Mouse (Mus musculus): ENCODE data around the gene Tmem141. TPM values are rescaled to one million over a fixed set of nuclear protein-coding genes. Genes with fewer than 3 reads are reported as not detected.

The Tmem141 gene
- total RNA-seq, 2 experiments from 2014 or later, result 37.1 to 39.5 TPM

- no peak for DNase-seq (ENCODE audit: low spot score in 2 of 2)
Measured at GRCm38 (mm10) chr2:25578796-25579736, 42.7 kb downstream of the Tmem141 start.

- no peak for DNase-seq (ENCODE audit: low spot score in 2 of 2)
Measured at GRCm38 (mm10) chr2:25577951-25578795, 43.6 kb downstream of the Tmem141 start.

GRCm38 (mm10) chr2:25576965-25577891 is 44.6 kb downstream of the Tmem141 start:
- DNase-seq (ENCODE audit: low spot score in 2 of 2), result no peak

- no peak for DNase-seq (ENCODE audit: low spot score in 2 of 2)
Measured at GRCm38 (mm10) chr2:25576028-25576850, 45.6 kb downstream of the Tmem141 start.

GRCm38 (mm10) chr2:25575432-25576027 is 46.3 kb downstream of the Tmem141 start:
- DNase-seq (ENCODE audit: low spot score in 2 of 2), result no peak

- peak; percentile 87 to 93 for DNase-seq (ENCODE audit: low spot score in 2 of 2)
Measured at GRCm38 (mm10) chr2:25574579-25575431, 47.0 kb downstream of the Tmem141 start, which contains the start of the genes Mamdc4 and Phpt1. TSS of gene Mamdc4 (minus strand) at chr2:25574845. TSS of gene Phpt1 (minus strand) at chr2:25575224.

GRCm38 (mm10) chr2:25574136-25574535 is 47.7 kb downstream of the Tmem141 start:
- no peak for DNase-seq (ENCODE audit: low spot score in 2 of 2)

GRCm38 (mm10) chr2:25573068-25573467 is 48.7 kb downstream of the Tmem141 start:
- no peak for DNase-seq (ENCODE audit: low spot score in 2 of 2)

GRCm38 (mm10) chr2:25571221-25571620 is 50.6 kb downstream of the Tmem141 start:
- DNase-seq (ENCODE audit: low spot score in 2 of 2), result no peak

Other genes with a start within 250 kb of the Tmem141 start
- 1 to 10 TPM; 9.3 to 9.4 TPM for gene Sapcd2, start 249.7 kb downstream of the Tmem141 start, total RNA-seq (2021)
- 10 to 100 TPM in 1 of 2 experiments, 1 to 10 TPM in 1; 10.0 to 11.8 TPM for gene Entpd2, start 226.1 kb downstream of the Tmem141 start, total RNA-seq (2021)
- 100 to 1,000 TPM; 102 to 112 TPM for gene Npdc1, start 222.7 kb downstream of the Tmem141 start, total RNA-seq (2021)
- gene Fut7, start 198.7 kb downstream of the Tmem141 start, total RNA-seq (2021), result under 1 TPM in 1 of 2 experiments, not detected in 1; 0.82 TPM
- 10 to 100 TPM; 30.4 to 34.3 TPM for gene Abca2, start 193.3 kb downstream of the Tmem141 start, total RNA-seq (2021)
- 1 to 10 TPM; 1.4 to 1.7 TPM for gene Clic3, start 165.2 kb downstream of the Tmem141 start, total RNA-seq (2021)
- 10 to 100 TPM; 41.0 to 48.5 TPM for gene Paxx, start 160.9 kb downstream of the Tmem141 start, total RNA-seq (2021)
- 1 to 10 TPM; 3.6 to 6.5 TPM for gene Ptgds, start 152.0 kb downstream of the Tmem141 start, total RNA-seq (2021)
- not detected for gene Lcn12, start 128.1 kb downstream of the Tmem141 start, total RNA-seq (2021)
- 100 to 1,000 TPM in 1 of 2 experiments, 10 to 100 TPM in 1; 99.5 to 118 TPM for gene Fbxw5, start 121.3 kb downstream of the Tmem141 start, total RNA-seq (2021)
- gene C8g, start 120.3 kb downstream of the Tmem141 start, total RNA-seq (2021), result 1 to 10 TPM; 1.0 to 9.9 TPM
- 10 to 100 TPM; 19.2 to 20.5 TPM for gene Traf2, start 75.1 kb downstream of the Tmem141 start, total RNA-seq (2021)
- 100 to 1,000 TPM; 171 to 191 TPM for gene Edf1, start 64.2 kb downstream of the Tmem141 start, total RNA-seq (2021)
- gene Mamdc4, start 47.2 kb downstream of the Tmem141 start, total RNA-seq (2021), result 1 to 10 TPM; 4.1 to 7.1 TPM
- gene Phpt1, start 46.8 kb downstream of the Tmem141 start, total RNA-seq (2021), result 10 to 100 TPM; 74.7 to 80.0 TPM
- 1 to 10 TPM; 4.6 to 5.3 TPM for gene Ajm1, start 40.2 kb downstream of the Tmem141 start, total RNA-seq (2021)
- gene Rabl6, start 13.5 kb downstream of the Tmem141 start, total RNA-seq (2021), result 100 to 1,000 TPM; 117 to 128 TPM
- gene Ccdc183, start 4.3 kb downstream of the Tmem141 start, total RNA-seq (2021), result under 1 TPM in 1 of 2 experiments, not detected in 1; 0.11 TPM
- gene Fcna, start 6.0 kb upstream of the Tmem141 start, total RNA-seq (2021), result 10 to 100 TPM; 10.2 to 14.4 TPM
- gene Lcn8, start 31.1 kb upstream of the Tmem141 start, total RNA-seq (2021), result under 1 TPM in 1 of 2 experiments, not detected in 1; 0.68 TPM
- gene Lcn5, start 35.9 kb upstream of the Tmem141 start, total RNA-seq (2021), result not detected
- gene Lcn6, start 54.8 kb upstream of the Tmem141 start, total RNA-seq (2021), result not detected
- gene Lcn10, start 60.7 kb upstream of the Tmem141 start, total RNA-seq (2021), result not detected
- 1 to 10 TPM; 6.6 to 6.9 TPM for gene Obp2a, start 78.0 kb upstream of the Tmem141 start, total RNA-seq (2021)
- gene Bmyc, start 84.7 kb upstream of the Tmem141 start, total RNA-seq (2021), result 10 to 100 TPM; 74.3 to 75.0 TPM
- not detected for gene Obp2b, start 115.0 kb upstream of the Tmem141 start, total RNA-seq (2021)
- not detected for gene Lcn3, start 143.6 kb upstream of the Tmem141 start, total RNA-seq (2021)
- not detected for gene Lcn11, start 155.0 kb upstream of the Tmem141 start, total RNA-seq (2021)
- gene Gm13539, start 160.3 kb upstream of the Tmem141 start, total RNA-seq (2021), result not detected
- not detected for gene Glt6d1, start 193.8 kb upstream of the Tmem141 start, total RNA-seq (2021)
- gene Lcn9, start 201.1 kb upstream of the Tmem141 start, total RNA-seq (2021), result not detected
- not detected for gene Sohlh1, start 225.2 kb upstream of the Tmem141 start, total RNA-seq (2021)
- gene Kcnt1, start 241.7 kb upstream of the Tmem141 start, total RNA-seq (2021), result 10 to 100 TPM; 12.2 to 12.9 TPM

Data from adrenal gland, postnatal 4 days (tissue).